Mouse (Mus musculus) lung, embryonic 14.5 days (tissue): ENCODE data around the gene Tbc1d17. TPM values are rescaled to one million over a fixed set of nuclear protein-coding genes. Genes with fewer than 3 reads are reported as not detected.

Experiments used
- ATAC-seq: fragments of 200-750 bp; cut with Nextera tagmentation; 2 replicates; pipeline ENCODE4 v1.8.0; 2017; ENCODE audit warnings: mild to moderate bottlenecking, moderate TSS enrichment, moderate library complexity; ENCODE audit not compliant: insufficient read depth
- DNase-seq: peaks from one replicate; pipeline ENCODE4 v3.0.0-alpha.2; 2015
- H3K27ac ChIP-seq: fragments of 300-500 bp; sonication (generic); 2 replicates; pipeline ENCODE4 v1.5.1; 2014; ENCODE audit warnings: low read depth, mild to moderate bottlenecking, moderate library complexity
- H3K27me3 ChIP-seq: fragments of 300-500 bp; sonication (generic); 2 replicates; pipeline ENCODE4 v1.6.1; 2014; ENCODE audit warnings: low read length, control low read depth; ENCODE audit not compliant: insufficient read depth
- H3K36me3 ChIP-seq: fragments of 300-500 bp; sonication (generic); 2 replicates; pipeline ENCODE4 v1.6.1; 2014; ENCODE audit warnings: control low read depth; ENCODE audit not compliant: insufficient read depth
- H3K4me1 ChIP-seq: fragments of 300-500 bp; sonication (generic); 2 replicates; pipeline ENCODE4 v1.6.1; 2014; ENCODE audit warnings: antibody characterized with exemption, control low read depth; ENCODE audit not compliant: insufficient read depth
- H3K4me2 ChIP-seq: fragments of 300-500 bp; sonication (generic); 2 replicates; pipeline ENCODE4 v1.6.1; 2014; ENCODE audit warnings: mild to moderate bottlenecking
- H3K4me3 ChIP-seq: fragments of 300-500 bp; sonication (generic); 2 replicates; pipeline ENCODE4 v1.5.1; 2014; ENCODE audit warnings: low read depth, low read length
- H3K9ac ChIP-seq: fragments of 300-500 bp; sonication (generic); 2 replicates; pipeline ENCODE4 v1.6.1; 2014
- H3K9me3 ChIP-seq: fragments of 300-500 bp; sonication (generic); 2 replicates; pipeline ENCODE4 v1.6.1; 2016; ENCODE audit warnings: low read depth, low read length, control low read depth
- CTCF ChIP-seq: IDR thresholded peaks from 2 replicates; pipeline ENCODE4 v1.5.1; 2016; ENCODE audit warnings: antibody characterized with exemption, low read depth
- WGBS: fragments of 180-500 bp; shearing (Covaris S2); extraction: QIAGEN DNeasy Blood & Tissue Kit; methylation state at CpG from one replicate; pipeline ENCODE4 v1.1.7; 2014; 5-methylcytosine and 5-hydroxymethylcytosine counted together
- polyA plus RNA-seq: library from polyadenylated mRNA; unstranded; fragments of >200 nt; fragmentation: Nextera tagmentation; extraction: Ambion mirVana; gene quantifications from 2 replicates; pipeline ENCODE4 v1.2.1, GENCODE M21; 2014

Tbc1d17 gene
- polyA plus RNA-seq, 1 experiment from 2014 or later: 73.7 TPM

- H3K27ac ChIP-seq: peak overlapping the region; percentile 99; the same call in 1 of the 2 replicates
- H3K4me1 ChIP-seq: peaks cover 14% of the 10 kb centered on the region
- H3K4me2 ChIP-seq: peak overlapping the region; percentile 89
- H3K4me3 ChIP-seq: peak overlapping the region; percentile 88
- peak overlapping the region; percentile 98 for H3K9ac ChIP-seq
- H3K27me3 ChIP-seq: no peaks in the 10 kb centered on the region
- peaks cover 32% of the 10 kb centered on the region for H3K36me3 ChIP-seq
- TF ChIP-seq CTCF: no peak
- ATAC-seq (no peak), DNase-seq (no peak)
- 14% methylated on average over 3 of the region's 3 CpGs for WGBS
- H3K9me3 ChIP-seq: no peaks in the 10 kb centered on the region
Observed at GRCm38 (mm10) chr7:44817441-44817840, 31.4 kb downstream of the Tbc1d17 start.

- Histone ChIP-seq H3K4me1 (peaks cover 14% of the 10 kb centered on the region), H3K27ac (peak within 1 kb of the TSS; percentile 99), H3K36me3 (peaks cover 38% of the 10 kb centered on the region), H3K9ac (peak within 1 kb of the TSS; percentile 98), H3K4me3 (peak within 1 kb of the TSS; percentile 88), H3K27me3 (no peaks in the 10 kb centered on the region), H3K4me2 (peak within 1 kb of the TSS; percentile 89), H3K9me3 (no peaks in the 10 kb centered on the region)
- ATAC-seq: peak; percentile 42
- peak; percentile 81 for DNase-seq
- WGBS: under 1% methylated on average over 53 of the region's 57 CpGs
- no peak for TF ChIP-seq CTCF
Observed at GRCm38 (mm10) chr7:44816470-44817021, 32.3 kb downstream of the Tbc1d17 start, which contains the start of gene Atf5. Gene Atf5 (minus strand): TSS chr7:44816658.

- ATAC-seq (peak; percentile 96), DNase-seq (peak; percentile 99)
- H3K9ac ChIP-seq: peak within 1 kb of the TSS; percentile 98
- H3K4me2 ChIP-seq: peak within 1 kb of the TSS; percentile 89
- H3K4me3 ChIP-seq: peak within 1 kb of the TSS; percentile 88
- peaks cover 14% of the 10 kb centered on the region for H3K4me1 ChIP-seq
- H3K27ac ChIP-seq: peak within 1 kb of the TSS; percentile 99
- H3K36me3 ChIP-seq: peaks cover 38% of the 10 kb centered on the region
- under 1% methylated on average over 60 of the region's 62 CpGs for WGBS
- no peak for TF ChIP-seq CTCF
- no peaks in the 10 kb centered on the region for H3K9me3 ChIP-seq
- no peaks in the 10 kb centered on the region for H3K27me3 ChIP-seq
Observed at GRCm38 (mm10) chr7:44815721-44816469, 33.0 kb downstream of the Tbc1d17 start, which contains the start of the genes Nup62 and Il4i1. Gene Nup62 (plus strand): TSS chr7:44816088. Gene Il4i1 (plus strand): TSS chr7:44816387.

GRCm38 (mm10) chr7:44814952-44815553 is 33.8 kb downstream of the Tbc1d17 start:
- H3K9me3 ChIP-seq: no peaks in the 10 kb centered on the region
- DNase-seq (no peak), ATAC-seq (peak; percentile 2; the same call in 1 of the 2 replicates)
- no peaks in the 10 kb centered on the region for H3K27me3 ChIP-seq
- peak overlapping the region; percentile 88 for H3K4me3 ChIP-seq
- peaks cover 14% of the 10 kb centered on the region for H3K4me1 ChIP-seq
- H3K36me3 ChIP-seq: peaks cover 38% of the 10 kb centered on the region
- peak overlapping the region; percentile 33 for H3K9ac ChIP-seq
- H3K4me2 ChIP-seq: peak overlapping the region; percentile 89
- TF ChIP-seq CTCF: no peak
- no peak overlapping the region; the same call in 1 of the 2 replicates for H3K27ac ChIP-seq
- 31% methylated on average over 14 of the region's 14 CpGs for WGBS

GRCm38 (mm10) chr7:44814423-44814822 is 34.5 kb downstream of the Tbc1d17 start:
- 87% methylated on average over 4 of the region's 4 CpGs for WGBS
- H3K27ac ChIP-seq: no peak overlapping the region
- peak overlapping the region; percentile 88; the same call in 1 of the 2 replicates for H3K4me3 ChIP-seq
- no peak for TF ChIP-seq CTCF
- ATAC-seq: no peak
- no peak overlapping the region for H3K9ac ChIP-seq
- H3K36me3 ChIP-seq: peaks cover 34% of the 10 kb centered on the region
- peaks cover 14% of the 10 kb centered on the region for H3K4me1 ChIP-seq
- peak overlapping the region; percentile 89 for H3K4me2 ChIP-seq
- H3K27me3 ChIP-seq: no peaks in the 10 kb centered on the region
- no peak for DNase-seq
- H3K9me3 ChIP-seq: no peaks in the 10 kb centered on the region

GRCm38 (mm10) chr7:44813985-44814384 is 34.9 kb downstream of the Tbc1d17 start:
- no peaks in the 10 kb centered on the region for H3K9me3 ChIP-seq
- H3K4me1 ChIP-seq: peaks cover 14% of the 10 kb centered on the region
- 91% methylated on average over 3 of the region's 3 CpGs for WGBS
- no peak overlapping the region for H3K4me2 ChIP-seq
- no peak for DNase-seq
- H3K4me3 ChIP-seq: no peak overlapping the region
- no peak for TF ChIP-seq CTCF
- no peak overlapping the region for H3K9ac ChIP-seq
- H3K27ac ChIP-seq: no peak overlapping the region
- H3K27me3 ChIP-seq: no peaks in the 10 kb centered on the region
- no peak for ATAC-seq
- peaks cover 33% of the 10 kb centered on the region for H3K36me3 ChIP-seq
